Mouse (Mus musculus) gastrocnemius, postnatal 4 days (tissue): ENCODE measurements at regions not wholly inside any gene's neighbourhood (a gene's known extent, or its start where the extent isn't known, plus 50 kb on each side); places are given as distances from the start of the nearest gene placed in this dataset.

ENCODE experiments used
- DNase-seq, 2 experiments: peaks; one replicate each; pipeline ENCODE4 v3.0.0; 2021 to 2022; ENCODE audit warnings: low spot score in 2 of 2, mixed read lengths in 2 of 2

GRCm38 (mm10) chr4:56686141-56686540 lies 53.7 kb upstream of the Gm26657 start:
- DNase-seq = no peak

GRCm38 (mm10) chr4:56685696-56686095 lies 54.2 kb upstream of the Gm26657 start:
- no peak for DNase-seq

- peak; percentile 77 to 84 for DNase-seq
Observed at GRCm38 (mm10) chr4:56685123-56685522, 54.7 kb upstream of the Gm26657 start.

- no peak for DNase-seq
Observed at GRCm38 (mm10) chr4:56684031-56684430, 55.8 kb upstream of the Gm26657 start.

GRCm38 (mm10) chr4:56681121-56681520 lies 58.7 kb upstream of the Gm26657 start:
- no peak for DNase-seq

GRCm38 (mm10) chr4:56673868-56674267 lies 66.0 kb upstream of the Gm26657 start:
- DNase-seq = no peak

- DNase-seq = no peak
Observed at GRCm38 (mm10) chr4:56664921-56665320, 74.9 kb upstream of the Gm26657 start.

GRCm38 (mm10) chr4:56661816-56662215 lies 78.1 kb upstream of the Gm26657 start:
- no peak for DNase-seq

GRCm38 (mm10) chr4:56657046-56657445 lies 82.8 kb upstream of the Gm26657 start:
- no peak for DNase-seq

- DNase-seq = no peak
Observed at GRCm38 (mm10) chr4:56654327-56654726, 85.5 kb upstream of the Gm26657 start.

GRCm38 (mm10) chr4:56652819-56653218 lies 87.1 kb upstream of the Gm26657 start:
- DNase-seq = no peak

GRCm38 (mm10) chr4:56649731-56650130 lies 90.1 kb upstream of the Gm26657 start:
- DNase-seq = no peak

- peak in 1 of 2 experiments; percentile 43 for DNase-seq
Observed at GRCm38 (mm10) chr4:56643999-56644962, 95.6 kb upstream of the Gm26657 start.

- no peak for DNase-seq
Observed at GRCm38 (mm10) chr4:56643491-56643890, 96.4 kb upstream of the Gm26657 start.

GRCm38 (mm10) chr4:56639709-56640108 lies 100.2 kb upstream of the Gm26657 start:
- DNase-seq = no peak

- DNase-seq = no peak
Observed at GRCm38 (mm10) chr4:56638704-56639478, 101.0 kb upstream of the Gm26657 start.

GRCm38 (mm10) chr4:56636265-56636664 lies 103.6 kb upstream of the Gm26657 start:
- DNase-seq = no peak

GRCm38 (mm10) chr4:56633528-56633927 lies 106.3 kb upstream of the Gm26657 start:
- no peak for DNase-seq

- no peak for DNase-seq
Observed at GRCm38 (mm10) chr4:56630251-56630650, 109.6 kb upstream of the Gm26657 start.

GRCm38 (mm10) chr4:56627206-56627605 lies 112.7 kb upstream of the Gm26657 start:
- DNase-seq = no peak

- DNase-seq = no peak
Observed at GRCm38 (mm10) chr4:56621782-56622181, 118.1 kb upstream of the Gm26657 start.

- no peak for DNase-seq
Observed at GRCm38 (mm10) chr4:56621356-56621755, 118.5 kb upstream of the Gm26657 start.
